Mouse (Mus musculus): ENCODE results near the gene Clcnkb. TPM values are rescaled to one million over a fixed set of nuclear protein-coding genes. Genes with fewer than 3 reads are reported as not detected.

Gene Clcnkb
- total RNA-seq, 2 experiments from 2014 or later = 0.40 TPM; not detected in 1

- no peak for DNase-seq (ENCODE audit: low spot score)
Measured at GRCm38 (mm10) chr4:141435974-141436373, 20.2 kb upstream of the Clcnkb start, which contains the start of gene Srarp. Gene Srarp (minus strand): TSS chr4:141436105.

DNA sequence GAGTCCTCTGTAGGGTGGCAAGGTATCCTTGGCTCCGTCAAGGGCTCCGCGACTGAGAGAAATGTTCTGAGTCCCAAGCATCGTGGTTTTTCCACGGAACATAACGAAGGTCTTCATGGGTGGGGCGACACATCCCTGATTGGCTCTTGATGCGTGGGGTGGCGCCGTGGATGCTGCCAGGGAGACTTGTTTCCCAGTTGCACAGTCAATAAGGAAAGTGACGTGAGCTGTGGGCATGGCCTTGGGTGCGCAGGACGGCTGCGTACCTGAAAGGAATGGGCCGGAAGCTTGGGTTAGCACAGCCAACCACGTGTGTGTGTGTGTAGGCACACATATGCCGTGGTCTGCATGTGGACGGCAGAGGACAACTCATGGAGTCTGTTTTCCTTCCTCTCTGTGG lies 17.4 kb upstream of the Clcnkb start:
- DNase-seq (ENCODE audit: low spot score) = no peak

- no peak for DNase-seq (ENCODE audit: low spot score)
Measured at GRCm38 (mm10) chr4:141432666-141433065, 16.9 kb upstream of the Clcnkb start.

- DNase-seq (ENCODE audit: low spot score) = peak; percentile 81
Measured at GRCm38 (mm10) chr4:141430997-141431396, 15.2 kb upstream of the Clcnkb start.

DNA sequence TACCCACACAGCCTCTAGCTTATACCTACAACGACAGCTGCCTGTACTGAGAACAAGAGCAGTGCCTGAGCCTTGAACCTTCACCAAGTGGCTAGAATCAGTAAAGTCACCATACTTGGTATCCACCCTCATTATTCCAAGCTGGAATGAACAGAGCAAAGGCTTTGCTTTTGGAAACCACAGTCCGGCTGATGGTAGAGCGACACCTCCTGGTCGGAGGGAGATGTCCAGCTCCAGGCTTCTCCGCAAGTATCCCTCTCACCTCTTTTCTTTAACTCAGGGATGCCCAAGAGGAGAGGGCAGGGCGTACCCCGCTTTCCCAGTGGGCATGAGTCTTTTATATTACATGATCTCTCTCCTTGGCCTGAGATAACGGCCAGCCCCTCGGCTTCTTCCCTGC lies 14.0 kb upstream of the Clcnkb start:
- DNase-seq (ENCODE audit: low spot score) = peak; percentile 52

GRCm38 (mm10) chr4:141429381-141429780 lies 13.6 kb upstream of the Clcnkb start:
- peak; percentile 16 for DNase-seq (ENCODE audit: low spot score)

DNA sequence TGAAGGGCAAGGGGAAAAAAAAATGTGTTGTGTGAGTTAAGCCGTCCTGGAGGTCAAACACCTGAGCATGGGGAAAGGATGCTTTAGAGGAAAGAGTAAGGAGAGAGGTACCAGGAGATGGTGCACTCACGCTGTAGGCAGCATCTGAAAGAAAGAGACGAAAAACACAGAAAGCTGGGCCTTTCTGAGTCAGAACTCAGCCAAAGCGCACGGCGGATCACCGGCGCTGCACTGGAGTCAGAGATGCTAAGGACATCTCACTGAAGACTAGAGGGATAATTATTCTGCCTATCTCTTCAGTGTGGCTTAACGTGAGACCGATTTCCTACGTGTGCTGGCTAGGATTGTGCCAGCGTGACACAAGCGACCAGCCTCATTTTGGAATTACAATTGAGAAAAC lies 12.1 kb upstream of the Clcnkb start:
- DNase-seq (ENCODE audit: low spot score) = no peak

GRCm38 (mm10) chr4:141426796-141427745 lies 11.3 kb upstream of the Clcnkb start:
- DNase-seq (ENCODE audit: low spot score) = no peak

- peak; percentile 78 for DNase-seq (ENCODE audit: low spot score)
Measured at GRCm38 (mm10) chr4:141425484-141426479, 10.0 kb upstream of the Clcnkb start.

DNA sequence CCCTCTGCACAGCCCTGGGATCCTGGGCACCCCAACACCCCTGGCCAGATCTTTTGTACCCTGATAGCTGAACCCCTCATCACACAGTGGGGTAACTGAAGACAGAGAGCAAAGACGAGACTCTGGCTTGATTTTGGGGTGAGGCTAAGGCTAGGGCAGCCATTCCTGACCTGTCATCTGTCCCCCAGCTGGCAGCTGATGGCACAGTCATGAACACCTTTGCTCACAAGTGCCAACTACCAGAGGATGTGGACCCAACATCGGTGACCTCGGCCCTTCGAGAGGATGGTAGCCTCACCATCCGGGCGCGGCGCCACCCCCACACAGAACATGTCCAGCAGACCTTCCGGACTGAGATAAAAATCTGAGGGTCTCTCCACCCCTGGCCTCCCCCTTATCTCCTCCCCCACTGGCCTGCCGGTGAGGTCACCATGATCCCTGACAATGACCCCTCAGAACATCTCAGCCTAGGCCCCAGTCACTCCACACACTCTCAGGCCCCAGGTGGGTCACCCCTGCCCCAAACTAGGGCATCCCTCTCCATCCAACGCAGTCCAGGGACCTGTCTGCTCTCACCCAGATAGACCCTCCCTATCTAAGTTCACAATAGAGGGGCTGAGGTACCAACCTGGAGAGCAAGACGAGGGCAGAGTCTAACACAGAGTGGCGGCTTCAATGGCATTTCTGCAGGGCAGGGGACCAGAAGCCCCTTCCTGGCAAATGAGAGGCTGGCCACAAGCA lies 8.0 kb upstream of the Clcnkb start:
- no peak for DNase-seq (ENCODE audit: low spot score)

- DNase-seq (ENCODE audit: low spot score) = peak; percentile 54
Measured at GRCm38 (mm10) chr4:141423288-141423687, 7.5 kb upstream of the Clcnkb start.

DNA sequence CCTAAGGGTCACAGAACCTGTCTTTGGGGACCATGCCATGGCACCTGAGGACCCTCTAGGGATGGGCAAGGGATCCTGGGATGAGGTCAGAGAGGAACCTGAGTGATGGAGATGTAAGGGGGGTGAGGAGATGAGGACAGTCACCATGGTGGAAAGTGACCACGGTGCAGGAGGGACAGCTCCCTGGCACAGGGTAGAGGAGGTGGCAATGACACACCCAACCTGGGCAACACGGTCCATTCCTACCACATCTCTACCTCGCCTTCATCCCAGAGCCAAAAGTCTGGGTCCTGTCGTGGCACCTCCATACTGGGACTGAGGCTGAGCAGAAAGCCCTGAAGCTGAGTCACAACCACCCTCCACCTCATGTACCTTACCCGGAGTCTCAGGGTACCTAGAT lies 7.0 kb upstream of the Clcnkb start:
- no peak for DNase-seq (ENCODE audit: low spot score)

- peak; percentile 82 for DNase-seq (ENCODE audit: low spot score)
Measured at GRCm38 (mm10) chr4:141421423-141421822, 5.6 kb upstream of the Clcnkb start.

DNA sequence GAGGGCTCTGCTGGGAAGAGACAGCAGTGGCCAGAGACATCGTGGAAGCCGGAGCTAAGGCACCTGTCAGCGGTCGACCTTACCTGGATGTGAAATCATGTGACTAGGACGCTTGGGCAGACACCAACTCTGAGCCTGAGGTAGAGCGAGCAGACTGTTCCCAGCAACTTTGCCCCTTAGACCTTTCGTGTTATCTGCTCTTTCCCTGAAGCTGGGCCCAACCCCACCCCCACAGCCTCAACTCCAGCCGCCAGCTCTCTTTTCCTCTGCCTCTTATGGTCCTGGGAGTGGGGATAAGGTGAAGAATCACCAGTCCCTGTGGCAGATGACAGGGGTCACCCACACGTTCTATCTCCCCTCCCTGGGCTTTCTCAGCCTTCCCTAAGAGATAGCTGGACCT lies 5.1 kb upstream of the Clcnkb start:
- no peak for DNase-seq (ENCODE audit: low spot score)

DNA sequence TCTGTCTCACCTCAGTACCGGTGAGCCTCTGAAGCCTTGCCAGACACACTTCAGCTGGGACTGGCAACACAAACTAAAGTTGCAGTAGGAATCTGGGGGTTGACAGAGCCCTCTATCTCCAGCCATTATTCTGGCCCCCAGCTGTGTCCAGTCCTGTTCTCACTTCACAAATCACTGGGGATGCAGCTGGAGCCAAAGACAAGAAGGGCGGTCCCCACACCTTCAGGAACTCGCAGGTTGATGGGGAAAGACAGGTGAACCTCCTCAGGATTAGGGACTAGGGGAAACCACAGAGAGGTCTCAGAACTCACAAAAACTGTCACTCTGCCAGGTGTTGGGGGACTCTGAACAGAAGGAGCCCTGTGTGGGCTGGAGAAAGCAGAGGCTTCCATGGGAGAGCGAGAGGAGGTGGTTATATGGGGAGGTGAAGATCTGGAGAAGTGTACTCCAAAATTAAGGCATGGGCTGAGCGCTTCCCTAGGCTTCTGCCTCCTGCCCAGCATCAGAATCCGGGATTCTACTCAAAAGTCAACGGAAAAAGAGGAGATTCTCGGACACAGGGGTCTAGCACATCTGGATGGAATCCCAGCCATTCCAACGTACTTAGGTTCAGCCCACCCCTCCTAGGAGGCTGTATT lies 4.5 kb upstream of the Clcnkb start, which contains the start of gene Hspb7:
Hspb7 (plus strand) TSS at position 588 of the 638 bp plus-strand sequence.
- no peak for DNase-seq (ENCODE audit: low spot score)

- DNase-seq (ENCODE audit: low spot score) = no peak
Measured at GRCm38 (mm10) chr4:141419398-141420191, 3.8 kb upstream of the Clcnkb start.

- DNase-seq (ENCODE audit: low spot score) = no peak
Measured at GRCm38 (mm10) chr4:141411430-141411992, 4.3 kb downstream of the Clcnkb start.

- DNase-seq (ENCODE audit: low spot score) = no peak
Measured at GRCm38 (mm10) chr4:141408577-141408976, 7.2 kb downstream of the Clcnkb start.
